Comparison of ENCODE assay signal across 8 mouse cellular contexts in the genomic region with DNA sequence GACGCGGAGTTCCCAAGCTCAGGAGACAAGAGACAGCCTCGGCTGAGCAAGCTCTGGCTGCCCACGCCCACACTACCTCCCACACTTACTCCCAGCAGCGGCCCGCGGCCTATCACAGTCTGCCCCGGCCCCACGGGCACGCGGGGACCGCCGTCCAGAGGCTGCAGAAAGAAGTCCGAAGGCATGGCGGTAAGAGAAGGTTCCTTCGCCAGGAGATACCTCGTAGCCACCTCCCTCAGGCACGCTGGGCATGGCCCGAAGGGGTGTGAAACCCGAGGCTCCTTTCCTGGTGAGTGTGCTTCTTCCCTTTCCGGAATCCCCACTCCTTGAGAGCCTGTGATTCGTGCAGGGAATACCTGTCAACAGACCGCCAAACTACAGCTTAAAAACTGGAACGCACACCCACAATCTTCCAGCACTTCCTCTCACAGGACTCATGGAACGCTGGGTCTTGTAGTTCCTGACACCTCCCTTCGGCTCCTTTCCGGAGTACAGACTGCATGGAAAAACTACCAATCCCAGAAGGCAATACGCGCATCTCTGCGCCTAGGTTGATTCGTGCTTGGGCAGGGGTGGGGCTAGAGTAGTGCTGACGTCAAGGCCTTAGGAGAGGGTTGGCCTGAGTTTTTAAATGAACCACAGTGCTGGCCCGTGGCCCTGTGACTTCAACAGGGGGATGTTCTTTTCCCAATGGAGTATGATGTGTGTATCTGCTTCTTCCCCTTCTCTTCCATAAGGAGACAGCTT. TPM values are rescaled to one million over a fixed set of nuclear protein-coding genes. Genes with fewer than 3 reads are reported as not detected.
DNase-seq lines count a peak whose midpoint lies in the region; ATAC-seq lines count a peak whose summit lies in the region.

A gene (minus strand): TSS at position 423 of the 747 bp plus-strand sequence.

- H3K27ac ChIP-seq in hindbrain, embryonic 15.5 days (replicated peaks): peak within 1 kb of the TSS; percentile 56

- H3K4me1 ChIP-seq in hindbrain, embryonic 15.5 days (replicated peaks): peaks cover 21% of the 10 kb centered on the region

- DNase-seq in T-cell, adult 2 months (ENCODE audit: low spot score): peak; percentile 91
- DNase-seq in cerebellum, postnatal 36 days: peak; percentile 85 to 86
- DNase-seq in frontal cortex, postnatal 36 days (ENCODE audit: low spot score in 2 of 2): peak; percentile 85 to 95
- DNase-seq in left cerebral cortex, adult 11 months (ENCODE audit: low spot score): peak; percentile 94
- peak; percentile 91 to 93 for DNase-seq in lung, postnatal 4 days
- peak; percentile 91 for DNase-seq in retina, postnatal 7 days (ENCODE audit: low read depth, low spot score)
- DNase-seq in urinary bladder, adult 2 months (ENCODE audit: low spot score): peak; percentile 61

- no peaks in the 10 kb centered on the region for H3K27me3 ChIP-seq in hindbrain, embryonic 15.5 days

- ATAC-seq in hindbrain, embryonic 15.5 days (ENCODE audit: low FRiP score, low read depth): peak; percentile 100

- H3K4me3 ChIP-seq in hindbrain, embryonic 15.5 days: peak within 1 kb of the TSS; percentile 72

- no peaks in the 10 kb centered on the region for H3K36me3 ChIP-seq in hindbrain, embryonic 15.5 days

- WGBS in hindbrain, embryonic 15.5 days: under 1% methylated on average over 33 of the region's 33 CpGs

- H3K9me3 ChIP-seq in hindbrain, embryonic 15.5 days: no peaks in the 10 kb centered on the region

- peak within 1 kb of the TSS; percentile 71 for H3K9ac ChIP-seq in hindbrain, embryonic 15.5 days

- peak within 1 kb of the TSS; percentile 97 for H3K4me2 ChIP-seq in hindbrain, embryonic 15.5 days

RNA-seq across cellular contexts. Expression of the gene that starts here (rescaled TPM):
- polyA plus RNA-seq in hindbrain, embryonic 15.5 days (2015; fragmentation: Nextera tagmentation; extraction: Ambion mirVana): 8.6 and 10.2 TPM in 2 replicates
- 7.5 and 8.1 TPM in 2 replicates for polyA plus RNA-seq in urinary bladder, adult 2 months (2012; rRNA removed)

Comparison
In these comparisons a context has a peak if more than half of its experiments do, and no peak if none do; other contexts are left out.
1. Peak in every context shown above with its lines: DNase-seq, ATAC-seq, H3K4me3 ChIP-seq and H3K27ac ChIP-seq.